Mouse (Mus musculus) ES-Bruce4 (cell line): ENCODE data around the gene Kiss1. TPM values are rescaled to one million over a fixed set of nuclear protein-coding genes. Genes with fewer than 3 reads are reported as not detected.
A peak's percentile ranks its signal among the peaks of the same experiment; 100 is the strongest.

ENCODE experiments used
- H3K27ac ChIP-seq: 2 replicates; pipeline ENCODE4 v1.5.1; 2012; ENCODE audit warnings: low read length, inconsistent platforms; ENCODE audit not compliant: insufficient read depth
- H3K27me3 ChIP-seq: 2 replicates; pipeline ENCODE4 v1.6.1; 2012; ENCODE audit warnings: mild to moderate bottlenecking, low read length, inconsistent platforms; ENCODE audit not compliant: control insufficient read depth, poor library complexity, insufficient read depth, severe bottlenecking
- H3K36me3 ChIP-seq: 2 replicates; pipeline ENCODE4 v1.6.1; 2012; ENCODE audit warnings: inconsistent platforms, mild to moderate bottlenecking, low read length, moderate library complexity; ENCODE audit not compliant: control insufficient read depth, poor library complexity, insufficient read depth, severe bottlenecking
- H3K4me1 ChIP-seq: one replicate; pipeline ENCODE4 v1.8.1; 2011; ENCODE audit warnings: low read length; ENCODE audit not compliant: control insufficient read depth, insufficient read depth
- H3K4me3 ChIP-seq: 2 replicates; pipeline ENCODE4 v1.5.1; 2011; ENCODE audit warnings: low read depth, mild to moderate bottlenecking, low read length
- H3K9ac ChIP-seq: 2 replicates; pipeline ENCODE4 v1.6.1; 2012; ENCODE audit warnings: low read depth, mild to moderate bottlenecking, inconsistent platforms; ENCODE audit not compliant: poor library complexity, severe bottlenecking
- H3K9me3 ChIP-seq: replicated peaks from 2 replicates; pipeline ENCODE4 v1.6.1; 2012; ENCODE audit warnings: mild to moderate bottlenecking, low read length, inconsistent platforms; ENCODE audit not compliant: control insufficient read depth, poor library complexity, insufficient read depth, severe bottlenecking
- CTCF ChIP-seq: IDR thresholded peaks from one replicate; pipeline ENCODE4 v1.8.1; 2011; ENCODE audit warnings: low read depth, low read length
- EP300 ChIP-seq: IDR thresholded peaks from 2 replicates; pipeline ENCODE4 v1.6.1; 2011; ENCODE audit warnings: low read depth, low read length; ENCODE audit not compliant: insufficient read depth
- POLR2A ChIP-seq: IDR thresholded peaks from one replicate; pipeline ENCODE4 v1.8.1; 2011; ENCODE audit warnings: low read length; ENCODE audit not compliant: insufficient read depth
- polyA plus RNA-seq: library from polyadenylated mRNA; stranded (reverse); fragments of >200 nt; gene quantifications from 2 replicates; pipeline ENCODE4 v1.2.4, GENCODE M21; 2011; ENCODE audit warnings: low read depth; ENCODE audit not compliant: missing spikeins, insufficient read depth, insufficient read length

Gene Kiss1
- polyA plus RNA-seq, 1 experiment, result not detected

DNA sequence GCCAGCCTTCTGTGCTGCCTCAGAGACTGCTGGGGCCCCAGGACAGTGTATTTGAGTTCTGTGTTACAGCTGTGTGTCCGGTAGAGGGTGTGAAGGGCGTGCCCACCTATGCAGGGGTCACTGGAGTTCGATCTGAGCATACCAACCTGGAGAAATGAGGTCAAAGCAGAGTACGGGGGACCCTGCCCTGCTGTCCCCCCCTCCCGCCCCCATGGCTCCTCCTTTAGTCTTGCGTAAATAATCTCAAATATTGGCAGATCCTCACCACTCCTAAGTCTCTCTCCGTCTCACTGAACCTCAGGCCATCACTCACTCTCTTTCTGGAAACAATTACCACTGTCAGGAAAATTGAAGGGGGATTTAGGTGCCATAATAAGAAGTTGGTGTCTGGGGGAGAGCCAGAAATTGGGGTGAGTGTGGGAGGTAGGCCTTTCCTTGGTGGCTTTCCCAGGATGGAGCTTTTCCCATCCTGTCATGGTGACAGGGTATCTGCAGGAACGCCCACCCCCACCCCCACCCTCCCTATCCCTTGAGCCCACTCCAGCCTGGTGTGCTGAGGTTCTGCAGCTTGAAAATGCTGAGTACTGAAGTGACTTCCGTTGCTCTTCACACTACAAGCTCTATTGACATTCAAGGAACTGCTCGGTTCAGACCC, 45.4 kb downstream of the Kiss1 start:
- TF ChIP-seq POLR2A (no peak), EP300 (no peak), CTCF (no peak)
- no peaks in the 10 kb centered on the region for H3K9me3 ChIP-seq
- no peak overlapping the region for H3K9ac ChIP-seq
- no peaks in the 10 kb centered on the region for H3K27me3 ChIP-seq
- H3K4me3 ChIP-seq, result no peak overlapping the region
- H3K27ac ChIP-seq, result 0 out of 2 replicates have a peak overlapping the region, but pooled peaks have one; percentile 12
- peaks cover 8% of the 10 kb centered on the region for H3K4me1 ChIP-seq
- no peaks in the 10 kb centered on the region for H3K36me3 ChIP-seq

- peaks cover 8% of the 10 kb centered on the region for H3K4me1 ChIP-seq
- no peaks in the 10 kb centered on the region for H3K9me3 ChIP-seq
- no peaks in the 10 kb centered on the region for H3K27me3 ChIP-seq
- no peaks in the 10 kb centered on the region for H3K36me3 ChIP-seq
- H3K9ac ChIP-seq, result no peak overlapping the region
- TF ChIP-seq POLR2A, result no peak
- peak overlapping the region; percentile 12 for H3K27ac ChIP-seq
- H3K4me3 ChIP-seq, result no peak overlapping the region
These were observed 46.2 kb downstream of the Kiss1 start for GRCm38 (mm10) chr1:133367606-133368488.

- Histone ChIP-seq H3K27me3 (no peaks in the 10 kb centered on the region), H3K9ac (no peak overlapping the region), H3K27ac (no peak overlapping the region), H3K36me3 (no peaks in the 10 kb centered on the region), H3K9me3 (no peaks in the 10 kb centered on the region), H3K4me1 (peaks cover 8% of the 10 kb centered on the region), H3K4me3 (no peak overlapping the region)
- TF ChIP-seq CTCF (no peak), EP300 (no peak), POLR2A (no peak)
These were observed 47.0 kb downstream of the Kiss1 start for GRCm38 (mm10) chr1:133368644-133369043.

- TF ChIP-seq EP300 (no peak), POLR2A (no peak), CTCF (no peak)
- Histone ChIP-seq H3K27ac (no peak overlapping the region), H3K9ac (no peak overlapping the region), H3K4me3 (no peak overlapping the region), H3K9me3 (no peaks in the 10 kb centered on the region), H3K36me3 (no peaks in the 10 kb centered on the region), H3K27me3 (no peaks in the 10 kb centered on the region), H3K4me1 (peaks cover 6% of the 10 kb centered on the region)
These were observed 48.7 kb downstream of the Kiss1 start for GRCm38 (mm10) chr1:133370352-133370751.

GRCm38 (mm10) chr1:133371431-133371830, 49.8 kb downstream of the Kiss1 start:
- no peaks in the 10 kb centered on the region for H3K36me3 ChIP-seq
- H3K4me3 ChIP-seq, result no peak overlapping the region
- TF ChIP-seq POLR2A, result no peak
- no peak for TF ChIP-seq EP300
- no peak for TF ChIP-seq CTCF
- no peak overlapping the region for H3K27ac ChIP-seq
- no peak overlapping the region for H3K9ac ChIP-seq
- peaks cover 5% of the 10 kb centered on the region for H3K4me1 ChIP-seq
- H3K9me3 ChIP-seq, result no peaks in the 10 kb centered on the region
- no peaks in the 10 kb centered on the region for H3K27me3 ChIP-seq

DNA sequence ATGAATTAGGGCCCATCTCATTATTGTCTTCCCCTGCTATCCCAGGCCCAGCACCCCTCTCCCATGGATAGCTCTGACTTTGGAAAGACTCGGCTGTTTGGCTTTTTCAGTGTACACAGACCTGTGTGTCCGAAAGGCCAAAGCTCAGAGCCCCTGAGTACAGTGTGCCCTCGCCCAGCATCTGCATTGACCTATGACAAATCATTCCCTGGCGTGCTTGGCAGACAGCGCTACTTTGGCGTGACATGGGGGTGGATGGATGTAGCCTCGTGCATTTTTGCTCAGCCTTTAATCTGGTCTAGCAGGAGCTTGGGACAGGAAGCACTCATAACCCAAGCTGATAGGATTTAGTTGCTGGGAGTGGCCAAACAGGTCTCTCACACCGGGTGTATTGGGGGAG, 50.4 kb downstream of the Kiss1 start:
- no peaks in the 10 kb centered on the region for H3K27me3 ChIP-seq
- no peak overlapping the region for H3K9ac ChIP-seq
- peaks cover 5% of the 10 kb centered on the region for H3K4me1 ChIP-seq
- no peaks in the 10 kb centered on the region for H3K9me3 ChIP-seq
- H3K4me3 ChIP-seq, result no peak overlapping the region
- H3K36me3 ChIP-seq, result no peaks in the 10 kb centered on the region
- no peak overlapping the region for H3K27ac ChIP-seq
- TF ChIP-seq EP300 (no peak), POLR2A (no peak), CTCF (no peak)
